Mouse (Mus musculus): Measurements from ENCODE around the gene Casp7. TPM values are rescaled to one million over a fixed set of nuclear protein-coding genes. Genes with fewer than 3 reads are reported as not detected.

The Casp7 gene
- total RNA-seq, 2 experiments from 2014 or later, result 2.3 to 2.6 TPM

GRCm38 (mm10) chr19:56420345-56420744 is 23.4 kb downstream of the Casp7 start:
- DNase-seq (ENCODE audit: low spot score in 2 of 2), result no peak
- TF ChIP-seq CTCF (conservative IDR thresholded peaks at IDR 0.05), result no peak

DNA sequence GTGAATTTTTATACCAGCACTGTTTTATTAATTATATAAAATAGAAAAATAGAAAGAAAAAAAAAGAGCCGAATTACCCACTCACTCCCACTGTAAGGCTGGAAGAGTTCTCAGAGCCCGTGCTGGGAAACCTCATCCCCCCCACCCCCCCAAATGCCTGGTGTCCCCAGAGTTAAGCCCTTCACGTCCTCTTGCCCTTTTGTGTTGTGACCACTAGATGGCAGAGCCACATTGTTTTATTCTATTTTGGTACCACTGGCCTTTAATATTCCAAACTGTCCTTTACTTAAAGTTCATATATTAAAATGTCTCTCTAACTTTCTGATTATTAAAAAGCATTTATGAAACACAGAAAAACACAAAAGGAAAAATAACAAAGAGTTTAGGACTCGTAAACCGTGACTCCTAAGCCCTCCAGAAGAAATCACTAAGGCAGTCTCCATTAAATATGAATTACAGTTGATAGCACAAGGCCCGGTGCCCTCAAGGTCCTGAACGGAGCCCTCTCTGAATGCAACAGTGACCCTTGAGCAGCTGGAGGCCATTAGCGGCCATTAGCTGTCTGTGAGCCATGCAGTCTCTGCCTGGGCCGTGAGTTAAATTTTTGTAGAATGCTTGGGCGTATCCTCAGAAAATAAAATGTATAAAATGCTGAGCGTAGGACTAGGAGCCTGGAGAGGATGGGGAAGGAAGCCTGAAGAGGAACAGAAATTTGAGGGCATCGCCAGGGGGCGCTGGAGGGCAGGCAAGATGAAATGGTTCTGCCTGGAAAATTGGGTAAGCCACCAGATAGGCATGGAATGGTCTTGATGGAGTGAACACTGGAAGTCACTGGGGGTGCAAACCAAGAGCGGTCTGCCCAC is 25.8 kb downstream of the Casp7 start:
- no peak overlapping the region; the same call in 1 of the 2 replicates for H3K4me3 ChIP-seq
- TF ChIP-seq CTCF (conservative IDR thresholded peaks at IDR 0.05), result peak; percentile 75
- H3K27ac ChIP-seq, result peak overlapping the region; percentile 71
- peak; percentile 91 to 97 for DNase-seq (ENCODE audit: low spot score in 2 of 2)

More at GRCm38 (mm10) chr19:56420345-56420744, 23.4 kb downstream of the Casp7 start:
- H3K27ac ChIP-seq, result no peak overlapping the region
- no peak overlapping the region for H3K4me3 ChIP-seq

DNA sequence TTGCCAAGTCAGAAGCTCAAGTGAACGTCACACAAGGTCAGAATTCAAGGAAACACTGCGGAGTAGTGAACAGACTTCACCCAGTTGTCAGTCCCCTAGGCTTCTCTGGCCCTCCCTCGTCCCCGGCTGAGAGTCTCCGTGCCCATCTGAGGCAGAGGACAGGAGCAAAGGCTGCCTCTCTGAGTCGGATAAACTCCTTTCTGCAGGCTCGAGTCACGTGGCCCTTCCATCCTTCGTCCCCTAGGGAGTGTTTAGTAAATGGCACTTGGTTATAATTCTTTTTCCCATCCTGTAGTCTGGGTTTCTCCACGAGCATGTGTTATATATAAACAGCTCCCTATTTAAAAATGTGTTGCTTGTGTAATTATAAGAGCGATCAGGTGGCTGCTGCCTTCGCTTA is 26.4 kb downstream of the Casp7 start:
- Histone ChIP-seq H3K4me3 (no peak overlapping the region), H3K27ac (peak overlapping the region; percentile 71)
- DNase-seq (ENCODE audit: low spot score in 2 of 2), result no peak
- no peak for TF ChIP-seq CTCF (conservative IDR thresholded peaks at IDR 0.05)

GRCm38 (mm10) chr19:56424606-56425395 is 27.9 kb downstream of the Casp7 start:
- DNase-seq (ENCODE audit: low spot score in 2 of 2), result no peak
- TF ChIP-seq CTCF (conservative IDR thresholded peaks at IDR 0.05), result no peak
- Histone ChIP-seq H3K4me3 (no peak overlapping the region), H3K27ac (no peak overlapping the region)

DNA sequence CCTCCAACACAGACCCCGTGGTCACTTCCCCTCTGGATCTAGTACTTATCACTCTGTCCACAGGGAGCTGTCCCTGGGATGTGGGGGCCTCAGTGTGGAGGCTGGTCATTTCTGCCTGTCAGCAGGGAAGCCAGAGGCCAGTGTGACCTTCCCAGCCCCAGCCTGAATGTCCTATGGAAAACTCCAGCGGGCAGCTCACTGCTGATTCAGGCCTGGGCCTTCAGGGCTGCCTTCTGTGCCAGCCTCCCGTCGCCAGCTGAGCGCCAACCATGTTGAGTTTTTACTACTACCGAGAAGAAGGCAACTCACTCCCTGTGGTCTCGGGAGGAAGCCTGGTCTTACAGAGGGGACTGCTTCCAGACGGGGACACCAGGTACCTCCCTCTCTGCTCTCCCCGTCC is 28.6 kb downstream of the Casp7 start:
- Histone ChIP-seq H3K27ac (no peak overlapping the region), H3K4me3 (no peak overlapping the region)
- no peak for DNase-seq (ENCODE audit: low spot score in 2 of 2)
- no peak for TF ChIP-seq CTCF (conservative IDR thresholded peaks at IDR 0.05)

DNA sequence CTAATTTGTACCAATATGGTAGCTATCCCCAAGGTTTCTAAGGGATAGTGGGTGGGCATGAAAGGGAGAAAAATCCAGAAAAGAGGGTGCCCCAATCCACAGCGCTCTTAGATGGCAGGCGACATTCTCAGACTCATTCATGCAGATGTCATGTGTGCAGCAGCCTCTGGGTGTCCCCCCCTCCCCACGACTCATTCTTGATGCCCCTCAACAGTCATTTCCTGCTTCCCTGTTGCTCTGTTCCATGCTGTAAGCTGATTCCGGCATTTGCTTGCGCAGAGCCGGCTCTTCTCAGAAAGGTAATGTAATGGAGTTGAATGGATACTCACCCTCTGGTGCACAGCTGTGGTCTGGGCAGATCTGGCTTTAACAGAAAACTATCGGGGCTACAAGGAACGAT is 33.4 kb downstream of the Casp7 start:
- no peak overlapping the region for H3K4me3 ChIP-seq
- DNase-seq (ENCODE audit: low spot score in 2 of 2), result no peak
- no peak overlapping the region for H3K27ac ChIP-seq
- TF ChIP-seq CTCF (conservative IDR thresholded peaks at IDR 0.05), result no peak

DNA sequence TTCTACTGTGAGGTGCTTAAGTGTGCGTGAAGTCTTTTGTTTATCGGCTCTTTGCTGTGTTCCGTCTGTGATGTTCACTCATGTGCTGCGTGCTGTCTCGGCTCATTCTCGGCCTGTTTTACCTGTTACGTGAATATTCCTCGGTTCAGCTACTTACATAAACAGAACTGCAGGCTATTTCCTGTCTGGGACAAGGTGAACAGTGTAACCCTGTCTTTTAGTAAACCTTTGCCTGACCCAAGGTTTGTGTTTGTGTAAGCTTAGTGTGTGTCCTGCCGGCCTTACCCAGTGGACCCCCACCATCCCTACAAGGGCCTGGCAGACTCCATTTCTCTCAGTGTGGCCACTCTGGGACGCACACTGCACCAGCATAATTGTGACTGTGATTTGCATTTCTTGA is 35.8 kb downstream of the Casp7 start:
- H3K4me3 ChIP-seq, result no peak overlapping the region
- TF ChIP-seq CTCF (conservative IDR thresholded peaks at IDR 0.05), result no peak
- DNase-seq (ENCODE audit: low spot score in 2 of 2), result no peak

DNA sequence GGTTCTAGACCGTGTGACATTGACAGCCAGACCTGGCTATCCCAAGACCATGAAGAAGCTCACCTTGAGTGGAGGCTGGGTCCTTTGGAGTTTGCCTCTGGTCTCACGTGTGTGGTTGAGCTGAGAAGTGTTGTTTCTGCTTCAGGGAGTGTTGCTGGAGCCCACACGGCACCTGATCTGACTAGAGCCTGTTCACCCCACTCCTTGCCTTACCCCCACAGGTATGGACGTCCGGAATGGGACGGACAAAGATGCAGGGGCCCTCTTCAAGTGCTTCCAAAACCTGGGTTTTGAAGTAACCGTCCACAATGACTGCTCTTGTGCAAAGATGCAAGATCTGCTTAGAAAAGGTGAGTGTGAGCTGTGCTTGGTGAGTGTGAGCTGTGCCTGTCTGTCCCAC is 36.7 kb downstream of the Casp7 start:
- TF ChIP-seq CTCF (conservative IDR thresholded peaks at IDR 0.05), result no peak

More for the DNA sequence above, 35.8 kb downstream of the Casp7 start:
- H3K27ac ChIP-seq, result no peak overlapping the region

GRCm38 (mm10) chr19:56436380-56436779 is 39.5 kb downstream of the Casp7 start:
- DNase-seq (ENCODE audit: low spot score in 2 of 2), result peak in 1 of 2 experiments; percentile 42

More for the DNA sequence above, 36.7 kb downstream of the Casp7 start:
- DNase-seq (ENCODE audit: low spot score in 2 of 2), result no peak
- Histone ChIP-seq H3K27ac (no peak overlapping the region), H3K4me3 (no peak overlapping the region)

GRCm38 (mm10) chr19:56438357-56439071 is 41.6 kb downstream of the Casp7 start:
- H3K4me3 ChIP-seq, result no peak overlapping the region
- DNase-seq (ENCODE audit: low spot score in 2 of 2), result no peak
- TF ChIP-seq CTCF (conservative IDR thresholded peaks at IDR 0.05), result no peak
- H3K27ac ChIP-seq, result no peak overlapping the region

More at GRCm38 (mm10) chr19:56436380-56436779, 39.5 kb downstream of the Casp7 start:
- TF ChIP-seq CTCF (conservative IDR thresholded peaks at IDR 0.05), result no peak
- Histone ChIP-seq H3K27ac (peak overlapping the region; percentile 69), H3K4me3 (no peak overlapping the region)

- TF ChIP-seq CTCF (conservative IDR thresholded peaks at IDR 0.05), result no peak
- Histone ChIP-seq H3K27ac (no peak overlapping the region), H3K4me3 (no peak overlapping the region)
- DNase-seq (ENCODE audit: low spot score in 2 of 2), result no peak
These were observed 42.1 kb downstream of the Casp7 start for GRCm38 (mm10) chr19:56439072-56439434.

DNA sequence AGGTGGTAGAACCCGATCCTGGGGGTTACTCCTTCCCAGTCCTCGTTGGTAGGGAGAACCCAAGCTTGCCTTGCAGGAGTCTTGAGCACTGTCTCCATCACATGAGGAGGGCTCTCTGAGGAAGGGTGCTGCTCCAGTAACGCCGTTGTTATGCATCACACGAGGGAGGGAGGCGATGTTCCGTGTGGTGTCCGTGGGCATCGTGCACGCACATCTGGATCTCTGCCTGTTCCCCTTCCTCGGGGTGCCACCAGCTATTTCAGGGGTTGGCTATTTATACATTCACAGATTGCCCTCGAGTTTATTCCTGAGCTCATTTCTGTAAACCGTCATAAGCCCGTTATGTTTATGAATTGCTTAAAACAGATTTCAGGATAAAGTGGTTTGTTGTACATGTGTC is 46.5 kb downstream of the Casp7 start:
- no peak for DNase-seq (ENCODE audit: low spot score in 2 of 2)
- no peak overlapping the region for H3K4me3 ChIP-seq
- no peak for TF ChIP-seq CTCF (conservative IDR thresholded peaks at IDR 0.05)
- no peak overlapping the region for H3K27ac ChIP-seq

DNA sequence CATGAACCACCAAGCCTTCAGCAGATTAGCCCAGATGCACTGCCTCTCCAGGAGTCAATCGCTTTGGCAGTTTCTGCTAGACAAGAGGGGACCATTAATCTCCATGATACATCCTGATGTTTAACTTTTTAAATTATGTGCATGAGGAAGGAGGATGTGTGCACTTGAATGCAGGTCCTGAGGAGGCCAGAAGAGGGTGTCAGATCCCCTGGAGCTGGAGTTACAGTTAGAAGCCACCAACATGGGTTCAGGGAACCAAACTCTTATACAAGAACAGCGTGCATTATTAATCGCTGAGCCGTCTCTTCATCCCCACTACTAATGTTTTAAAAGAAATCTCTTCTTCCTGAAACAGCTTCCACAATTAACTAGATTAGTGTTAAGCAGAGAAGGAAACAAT is 51.9 kb downstream of the Casp7 start:
- no peak for DNase-seq (ENCODE audit: low spot score in 2 of 2)
- Histone ChIP-seq H3K27ac (no peak overlapping the region), H3K4me3 (no peak overlapping the region)
- TF ChIP-seq CTCF (conservative IDR thresholded peaks at IDR 0.05), result peak; percentile 13; the same call in 1 of the 2 replicates

Data from layer of hippocampus, adult 2 months (tissue).